Mouse (Mus musculus): ENCODE data around the gene Myo3a.
"Not testable (repeated sequence)": the region's sequence is repeated elsewhere in the genome, so short reads cannot be mapped to it uniquely, and the experiment has no call there.

Myo3a gene

DNA sequence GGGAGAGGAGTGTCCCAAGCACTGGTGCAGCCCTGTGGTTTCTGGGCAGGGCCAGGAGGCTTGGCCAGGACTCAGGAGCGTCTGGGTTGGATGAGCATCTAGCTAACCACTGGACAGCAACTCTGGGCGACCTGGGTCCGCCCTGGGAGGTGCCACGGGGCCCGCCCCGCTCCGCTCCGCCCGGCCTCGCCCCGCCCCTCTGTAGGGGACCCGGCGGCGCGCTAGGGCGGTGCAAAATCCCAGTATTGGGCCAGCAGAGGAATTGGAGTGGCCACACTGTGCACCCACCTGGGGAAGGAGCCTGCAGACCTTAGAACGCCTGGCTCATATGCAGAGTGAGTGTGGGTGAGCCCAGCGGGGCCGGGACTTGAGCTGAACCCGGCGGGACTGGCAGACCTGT, at the start of gene Myo3a:
Gene Myo3a (plus strand): TSS at position 196 of the 400 bp plus-strand sequence.
- no peak for DNase-seq (ENCODE audit: low read depth in 2 of 2, low spot score in 2 of 2)

DNA sequence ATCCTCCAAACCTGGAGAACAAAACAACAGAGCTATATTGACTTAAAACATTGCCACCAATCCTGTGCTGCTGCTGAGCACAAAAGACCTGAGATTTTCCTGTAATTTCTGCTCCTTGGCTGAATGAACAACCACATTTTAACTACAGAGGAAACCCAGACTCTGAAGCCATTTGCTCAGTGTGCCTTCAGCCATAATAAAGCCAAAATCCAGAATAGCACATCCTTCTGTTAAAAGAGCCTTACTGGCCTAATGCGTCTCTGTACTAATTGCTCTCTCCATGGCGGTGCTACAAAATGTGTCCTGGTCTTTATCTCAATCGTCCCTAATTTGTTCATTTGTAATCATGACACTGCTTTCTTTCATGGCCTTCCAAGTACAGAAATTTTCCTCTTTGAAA, 23.2 kb downstream of the Myo3a start:
- DNase-seq (ENCODE audit: low read depth in 2 of 2, low spot score in 2 of 2) = no peak

DNA sequence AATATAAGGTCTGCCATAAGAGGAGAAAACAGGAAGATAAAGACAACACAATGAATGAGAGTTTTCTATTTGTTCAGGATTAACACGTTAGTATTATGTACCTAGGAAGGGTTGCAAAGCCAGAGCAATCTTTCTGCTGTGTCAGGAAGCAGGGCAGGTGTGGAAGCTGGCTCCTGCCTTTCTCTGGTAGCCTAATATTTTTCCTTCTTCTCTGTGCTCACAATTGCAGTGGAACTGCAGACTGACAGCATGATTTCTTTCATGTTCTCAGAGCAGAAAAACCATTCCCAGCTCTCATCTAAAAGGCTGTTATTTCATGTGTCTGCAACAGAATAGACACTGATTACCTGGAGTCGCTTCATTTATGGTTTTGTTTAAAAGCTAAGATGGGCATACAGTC, 23.7 kb downstream of the Myo3a start:
- no peak for DNase-seq (ENCODE audit: low read depth in 2 of 2, low spot score in 2 of 2)

DNA sequence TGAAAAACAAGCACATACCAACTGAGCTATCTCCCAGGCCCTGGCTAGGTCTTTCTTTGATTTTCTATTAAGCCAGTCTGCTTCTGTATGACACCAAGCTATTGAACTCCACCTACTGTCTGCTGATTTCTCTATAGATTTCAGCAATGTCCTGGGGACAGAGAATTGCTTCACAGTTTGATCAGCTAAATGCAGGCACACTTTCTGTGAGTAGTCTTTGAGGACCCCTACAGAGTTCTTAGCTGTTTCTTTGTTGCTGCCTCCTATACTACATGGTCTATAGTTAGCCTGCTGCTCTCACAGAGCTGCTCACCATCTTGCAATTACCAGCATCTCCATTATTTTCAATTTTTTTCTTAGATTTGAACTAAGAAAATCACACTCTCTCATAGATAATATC, 28.3 kb downstream of the Myo3a start:
- DNase-seq (ENCODE audit: low read depth in 2 of 2, low spot score in 2 of 2) = no peak

DNA sequence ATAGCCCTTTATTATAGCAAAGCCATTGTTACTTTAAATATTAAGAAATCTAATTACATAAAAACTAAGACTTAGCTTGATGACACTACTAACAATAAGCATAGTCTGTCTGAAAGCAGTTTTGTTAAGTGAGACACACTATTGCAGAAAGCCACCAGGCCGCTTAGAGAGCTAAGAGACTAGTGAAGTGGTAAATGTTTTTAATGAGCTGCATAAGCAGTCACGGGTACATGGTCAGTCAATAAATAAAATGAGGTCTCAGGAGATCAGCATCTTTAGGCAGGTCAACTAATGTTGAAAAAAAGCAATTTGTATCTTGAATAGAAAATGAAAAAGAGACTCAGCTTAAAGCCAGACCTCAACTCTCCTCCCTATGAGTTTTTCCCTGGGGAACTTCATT, 44.3 kb downstream of the Myo3a start:
- DNase-seq (ENCODE audit: low read depth in 2 of 2, low spot score in 2 of 2) = no peak

DNA sequence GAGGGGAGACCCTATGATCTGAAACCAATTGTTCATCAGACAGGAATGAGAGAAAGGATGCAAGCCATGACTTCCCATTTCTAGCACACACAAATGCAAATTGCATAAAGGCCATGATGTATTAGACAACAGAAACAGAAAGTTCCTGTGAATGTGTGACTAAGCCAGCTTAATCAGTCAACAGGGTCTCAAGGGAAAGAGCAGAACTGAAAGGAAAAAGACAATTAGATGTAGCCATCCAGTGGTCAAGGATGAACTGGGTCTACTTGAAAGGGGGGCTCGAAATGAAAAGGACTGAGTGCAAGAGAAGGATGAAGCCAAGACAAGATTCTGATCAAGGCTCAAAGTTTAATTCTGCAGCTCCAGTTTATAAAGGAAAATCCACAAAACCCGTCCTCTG, 58.1 kb downstream of the Myo3a start:
- no peak for DNase-seq (ENCODE audit: low read depth in 2 of 2, low spot score in 2 of 2)

DNA sequence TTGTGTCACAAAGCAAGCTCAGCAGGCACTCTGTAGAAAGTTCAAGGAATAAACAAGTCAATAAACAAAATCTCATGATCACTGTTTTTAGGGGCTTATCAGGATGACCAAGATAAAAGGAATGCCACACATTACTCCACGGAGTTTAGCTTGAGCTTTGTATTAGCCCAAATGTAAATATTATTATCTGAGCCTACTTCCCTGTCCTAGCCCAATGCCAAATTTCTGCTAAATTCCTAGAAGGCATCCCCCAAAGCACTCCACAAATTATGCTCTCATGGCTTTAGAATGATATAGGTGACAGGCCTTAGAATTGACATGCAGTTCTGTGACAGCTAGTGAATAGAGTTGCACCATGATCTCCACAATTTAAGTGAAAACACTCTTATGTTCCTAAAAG, 58.5 kb downstream of the Myo3a start:
- no peak for DNase-seq (ENCODE audit: low read depth in 2 of 2, low spot score in 2 of 2)

DNA sequence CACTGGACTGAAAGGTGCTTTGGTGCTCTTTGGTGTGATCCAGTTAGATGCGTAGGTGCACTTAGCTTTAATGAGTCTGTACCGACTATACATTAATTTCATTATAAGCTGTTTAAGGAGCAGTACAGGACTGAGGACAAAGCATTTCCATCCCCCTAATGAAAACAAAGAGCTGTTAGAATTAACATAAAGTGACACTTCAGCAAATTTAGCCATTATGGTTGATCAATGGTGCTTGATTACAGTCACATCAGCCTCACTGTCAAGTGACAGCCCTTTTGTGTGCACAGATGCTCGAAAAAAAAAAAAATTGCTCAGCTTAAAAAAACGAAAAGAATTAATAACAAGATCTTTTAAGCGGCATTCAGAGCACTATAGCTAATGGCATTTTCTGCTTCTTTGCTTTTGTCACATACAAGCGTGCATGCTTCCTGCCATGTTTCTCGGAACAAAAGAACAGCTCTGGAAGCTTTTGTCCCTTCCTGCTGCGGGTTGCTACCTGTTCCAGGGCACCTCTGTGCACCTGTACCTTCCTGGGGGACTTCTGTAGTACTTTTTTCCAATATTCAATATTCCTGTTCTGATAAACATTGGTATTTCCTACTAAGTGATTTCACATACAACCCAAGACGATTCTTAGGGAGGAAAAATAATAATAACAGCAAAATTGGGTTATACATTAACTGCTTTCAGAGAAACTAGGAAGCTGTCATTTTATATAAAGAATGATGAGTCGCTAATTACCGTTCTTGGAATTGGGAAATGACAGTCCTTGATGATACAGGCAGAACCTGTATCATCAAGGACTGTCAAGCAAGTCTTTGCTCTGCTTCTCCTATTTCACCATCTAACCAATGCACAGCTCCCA, 66.5 kb downstream of the Myo3a start:
- DNase-seq (ENCODE audit: low read depth in 2 of 2, low spot score in 2 of 2) = no peak

DNA sequence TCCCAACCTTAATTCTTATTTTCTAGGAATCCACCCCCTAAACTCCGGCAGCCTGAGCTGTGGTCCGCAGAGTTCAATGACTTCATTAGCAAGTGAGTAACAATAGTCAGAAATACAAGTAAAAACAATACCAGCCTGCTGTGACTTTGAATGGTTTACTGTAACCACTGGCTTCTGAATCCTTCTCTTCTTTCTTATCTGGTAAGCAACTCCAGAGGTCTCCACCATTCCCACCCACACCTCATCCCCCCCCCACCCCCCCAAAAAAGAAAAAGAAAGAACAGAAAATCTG, 67.1 kb downstream of the Myo3a start:
- no peak for DNase-seq (ENCODE audit: low read depth in 2 of 2, low spot score in 2 of 2)

DNA sequence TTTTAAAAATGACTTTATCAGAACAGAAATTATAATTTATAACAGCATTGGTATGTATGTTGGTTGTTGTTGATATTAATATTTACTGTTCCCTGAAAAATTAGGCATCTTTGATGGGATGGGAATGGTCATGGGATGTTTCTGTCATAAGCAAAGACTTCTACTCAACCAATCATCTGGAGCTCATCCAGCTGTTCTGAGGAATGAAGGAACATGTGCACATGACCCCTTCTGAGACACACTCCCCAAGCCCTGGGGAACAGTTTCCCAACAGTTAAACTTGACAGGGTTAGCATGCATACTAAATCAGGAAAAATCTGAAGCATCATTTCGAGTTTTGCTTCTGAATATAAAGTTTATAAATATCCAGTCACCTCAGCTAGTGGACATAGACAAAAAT, 70.6 kb downstream of the Myo3a start:
- DNase-seq (ENCODE audit: low read depth in 2 of 2, low spot score in 2 of 2) = no peak

DNA sequence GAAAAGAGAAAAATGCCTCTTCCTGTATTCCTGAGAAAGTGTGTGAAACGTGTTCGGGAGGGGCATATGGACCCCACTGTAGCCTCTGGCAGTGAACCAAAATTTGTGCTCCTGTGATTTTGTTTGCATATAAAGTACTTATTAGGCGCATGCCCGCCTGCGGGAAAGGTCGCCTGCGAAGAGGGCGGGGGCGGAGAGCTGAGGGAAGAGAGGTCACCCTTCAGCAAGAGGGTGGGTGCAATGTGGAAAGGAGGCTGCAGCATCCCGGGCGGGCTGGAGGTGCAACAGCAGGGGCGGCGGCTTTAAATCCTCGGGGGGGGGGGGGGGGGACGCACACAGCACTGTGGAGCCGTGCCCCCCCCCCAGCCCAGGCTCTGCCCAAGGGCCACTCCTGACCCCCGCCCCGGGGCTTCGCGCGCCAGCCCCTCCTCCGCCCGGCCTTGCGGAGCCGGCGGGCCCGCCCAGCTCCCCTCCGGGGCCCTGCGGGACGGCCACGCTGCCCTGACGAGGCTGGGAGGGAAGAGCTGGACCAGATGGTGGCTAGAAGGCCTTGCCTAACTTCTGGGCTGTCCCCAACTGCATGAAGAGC, 111.1 kb downstream of the Myo3a start:
- no peak for DNase-seq (ENCODE audit: low read depth in 2 of 2, low spot score in 2 of 2)

DNA sequence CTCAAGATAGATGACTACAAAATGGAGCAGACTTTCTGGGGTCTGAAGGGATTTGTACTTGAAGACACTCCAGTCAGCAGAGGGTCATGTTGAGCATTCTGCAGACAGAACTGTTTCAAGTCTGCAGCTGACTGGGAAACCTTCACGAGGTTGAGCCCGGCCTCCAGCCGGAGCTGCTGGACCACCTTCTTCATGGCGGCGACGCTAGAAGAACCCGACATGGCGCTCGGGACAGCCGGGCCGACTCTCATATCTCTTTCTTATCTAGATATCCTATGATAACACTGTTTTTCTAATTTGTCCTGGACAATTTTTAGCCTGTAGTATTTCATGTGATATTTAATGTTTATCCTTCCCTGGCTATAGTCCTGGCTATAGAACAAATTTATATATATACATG, 183.2 kb downstream of the Myo3a start:
- DNase-seq (ENCODE audit: low read depth in 2 of 2, low spot score in 2 of 2) = not testable (repeated sequence)

DNA sequence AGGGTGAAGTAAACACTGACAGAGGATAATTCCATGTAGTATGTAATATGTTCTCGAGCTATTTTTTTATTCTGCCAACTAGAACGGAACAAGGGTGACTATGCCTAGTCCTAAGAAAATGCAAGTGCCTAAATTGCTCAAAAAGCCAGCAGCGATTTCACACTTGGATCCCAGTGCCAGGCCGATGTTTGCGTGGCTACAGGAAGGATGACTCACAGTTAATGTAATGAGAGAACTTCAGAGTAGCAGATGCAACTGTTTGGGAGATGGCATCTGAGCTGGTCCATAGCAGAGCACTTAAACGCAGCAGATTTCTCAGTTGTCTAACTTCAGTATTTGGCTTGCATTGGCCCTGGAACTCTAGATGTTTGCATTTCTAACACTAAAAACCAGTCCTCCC, 321.1 kb downstream of the Myo3a start:
- no peak for DNase-seq (ENCODE audit: low read depth in 2 of 2, low spot score in 2 of 2)

DNA sequence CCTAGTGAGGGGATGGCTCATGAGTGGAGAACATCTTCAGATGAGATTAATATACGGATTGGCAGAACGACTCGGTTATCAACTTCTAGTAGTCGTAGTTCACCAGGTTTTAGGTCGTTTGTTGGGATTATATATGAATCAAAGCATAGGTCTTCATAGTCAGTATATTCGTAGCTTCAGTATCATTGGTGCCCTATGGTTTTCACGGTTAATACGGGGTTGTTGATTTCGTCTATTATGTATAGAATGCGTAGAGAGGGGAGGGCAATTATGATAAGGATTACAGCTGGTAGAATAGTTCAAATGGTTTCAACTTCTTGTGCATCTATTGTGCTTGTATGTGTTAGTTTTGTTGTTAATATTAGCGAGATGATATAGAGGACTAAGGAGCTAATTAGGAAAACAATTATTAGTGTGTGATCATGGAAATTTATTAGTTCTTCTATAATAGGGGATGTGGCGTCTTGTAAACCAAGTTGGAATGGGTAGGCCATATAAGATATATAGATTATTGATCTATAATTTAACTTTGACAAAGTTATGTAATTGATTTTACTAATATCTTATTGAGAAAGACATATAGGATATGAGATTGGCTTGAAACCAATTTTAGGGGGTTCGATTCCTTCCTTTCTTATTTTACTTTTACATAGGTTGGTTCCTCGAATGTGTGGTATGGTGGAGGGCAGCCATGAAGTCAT, 360.3 kb downstream of the Myo3a start:
- DNase-seq (ENCODE audit: low read depth in 2 of 2, low spot score in 2 of 2) = not testable (repeated sequence)

DNA sequence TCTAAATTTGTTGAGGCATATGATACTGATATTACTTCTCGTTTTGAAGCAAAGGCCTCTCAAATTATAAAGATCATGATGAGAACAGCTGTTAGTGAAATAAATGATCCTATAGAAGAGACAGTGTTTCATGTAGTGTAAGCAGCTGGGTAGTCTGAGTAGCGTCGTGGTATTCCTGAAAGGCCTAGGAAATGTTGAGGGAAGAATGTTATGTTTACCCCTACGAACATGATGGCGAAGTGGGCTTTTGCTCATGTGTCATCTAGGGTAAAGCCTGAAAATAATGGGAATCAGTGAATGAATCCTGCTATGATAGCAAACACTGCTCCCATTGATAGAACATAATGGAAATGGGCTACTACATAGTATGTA, 360.9 kb downstream of the Myo3a start:
- not testable (repeated sequence) for DNase-seq (ENCODE audit: low read depth in 2 of 2, low spot score in 2 of 2)

DNA sequence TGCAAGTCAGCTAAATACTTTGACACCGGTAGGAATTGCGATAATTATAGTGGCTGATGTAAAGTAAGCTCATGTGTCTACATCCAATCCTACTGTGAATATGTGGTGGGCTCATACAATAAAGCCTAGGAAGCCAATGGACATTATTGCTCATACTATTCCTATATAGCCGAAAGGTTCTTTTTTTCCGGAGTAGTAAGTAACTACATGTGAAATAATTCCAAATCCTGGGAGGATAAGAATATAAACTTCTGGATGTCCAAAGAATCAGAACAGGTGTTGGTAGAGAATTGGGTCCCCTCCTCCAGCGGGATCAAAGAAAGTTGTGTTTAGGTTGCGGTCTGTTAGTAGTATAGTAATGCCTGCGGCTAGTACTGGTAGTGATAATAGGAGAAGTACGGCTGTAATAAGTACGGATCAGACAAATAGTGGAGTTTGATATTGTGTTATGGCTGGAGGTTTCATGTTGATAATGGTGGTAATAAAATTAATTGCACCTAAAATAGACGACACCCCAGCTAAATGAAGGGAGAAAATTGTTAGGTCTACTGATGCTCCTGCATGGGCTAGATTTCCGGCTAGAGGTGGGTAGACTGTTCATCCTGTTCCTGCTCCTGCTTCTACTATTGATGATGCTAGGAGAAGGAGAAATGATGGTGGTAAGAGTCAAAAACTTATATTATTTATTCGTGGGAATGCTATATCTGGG, 361.5 kb downstream of the Myo3a start:
- not testable (repeated sequence) for DNase-seq (ENCODE audit: low read depth in 2 of 2, low spot score in 2 of 2)

DNA sequence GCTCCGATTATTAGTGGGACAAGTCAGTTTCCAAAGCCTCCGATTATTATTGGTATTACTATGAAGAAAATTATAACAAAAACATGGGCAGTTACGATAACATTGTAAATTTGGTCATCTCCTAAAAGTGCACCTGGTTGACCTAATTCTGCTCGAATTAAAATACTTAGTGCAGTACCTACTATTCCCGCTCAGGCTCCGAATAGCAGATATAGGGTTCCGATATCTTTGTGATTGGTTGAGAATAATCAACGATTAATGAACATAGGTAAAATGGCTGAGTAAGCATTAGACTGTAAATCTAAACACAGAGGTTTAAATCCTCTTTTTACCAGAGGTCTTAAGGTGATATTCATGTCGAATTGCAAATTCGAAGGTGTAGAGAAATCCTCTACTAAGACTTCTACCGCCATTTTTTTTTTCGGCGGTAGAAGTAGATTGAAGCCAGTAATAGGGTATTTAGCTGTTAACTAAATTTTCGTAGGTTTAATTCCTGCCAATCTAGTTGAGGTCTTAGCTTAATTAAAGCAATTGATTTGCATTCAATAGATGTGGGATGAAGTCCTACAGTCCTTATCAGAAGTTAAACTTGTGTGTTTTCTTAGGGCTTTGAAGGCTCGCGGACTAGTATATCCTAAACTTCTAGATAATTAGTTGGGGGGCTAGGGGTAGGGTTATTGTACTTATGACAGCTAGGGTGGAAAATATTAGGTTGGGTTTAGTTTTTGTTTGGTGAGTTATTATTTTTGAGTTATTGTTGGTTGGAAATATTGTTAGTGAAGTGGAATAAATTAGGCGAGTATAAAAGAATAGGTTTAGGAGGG, 362.3 kb downstream of the Myo3a start:
- DNase-seq (ENCODE audit: low read depth in 2 of 2, low spot score in 2 of 2) = not testable (repeated sequence)

DNA sequence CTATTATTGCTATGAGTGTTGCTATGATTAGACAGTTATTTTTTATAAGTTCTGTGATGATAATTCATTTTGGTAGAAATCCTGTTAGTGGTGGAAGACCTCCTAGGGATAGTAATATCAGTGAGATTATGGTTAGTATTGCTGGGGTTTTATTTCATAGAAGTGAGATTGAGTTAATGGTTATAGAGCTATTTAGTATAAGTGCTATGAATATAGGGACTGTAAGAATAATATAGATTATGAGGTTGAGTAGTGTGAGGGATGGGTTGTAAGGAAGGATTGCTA, 362.8 kb downstream of the Myo3a start:
- DNase-seq (ENCODE audit: low read depth in 2 of 2, low spot score in 2 of 2) = no peak

DNA sequence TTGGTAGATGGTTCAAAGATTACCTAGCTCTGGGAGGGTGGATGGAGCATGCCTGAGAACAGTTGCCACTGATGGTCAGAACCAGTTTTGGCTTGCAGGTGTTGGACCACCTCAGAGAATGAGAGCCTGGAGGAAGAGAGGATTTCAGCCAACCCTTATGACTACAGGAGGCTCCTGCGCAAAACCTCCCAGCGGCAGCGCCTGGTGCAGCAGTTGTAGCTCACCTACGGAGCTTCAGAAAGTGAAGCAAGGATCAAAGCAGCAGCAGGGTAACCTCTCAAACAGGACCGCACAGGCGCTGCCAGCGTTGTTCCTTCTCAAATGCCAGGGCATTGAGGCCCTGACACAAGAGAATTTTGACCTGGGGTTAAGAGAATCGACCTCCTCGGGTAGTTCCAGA, 390.6 kb downstream of the Myo3a start:
- DNase-seq (ENCODE audit: low read depth in 2 of 2, low spot score in 2 of 2) = no peak

DNA sequence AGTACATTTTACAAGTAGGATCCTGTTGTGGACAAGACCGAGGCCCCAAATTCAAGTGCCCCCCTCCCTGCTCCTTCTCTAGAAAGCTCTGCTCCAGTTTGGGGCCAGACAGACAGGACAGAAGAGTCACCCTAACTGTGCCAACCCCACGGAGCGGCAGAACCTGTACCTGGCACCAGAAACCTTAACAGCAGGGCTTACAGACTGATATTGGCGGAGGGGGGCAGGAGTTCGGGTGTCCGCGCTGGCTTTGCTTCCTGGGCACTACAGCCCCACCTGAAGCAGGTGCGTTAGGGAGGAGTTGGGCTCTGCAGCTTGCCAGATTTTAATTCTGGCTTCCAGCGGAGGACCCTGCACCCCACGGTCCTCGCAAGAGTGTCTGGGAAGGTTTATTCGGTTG, 392.1 kb downstream of the Myo3a start:
- DNase-seq (ENCODE audit: low read depth in 2 of 2, low spot score in 2 of 2) = no peak

DNA sequence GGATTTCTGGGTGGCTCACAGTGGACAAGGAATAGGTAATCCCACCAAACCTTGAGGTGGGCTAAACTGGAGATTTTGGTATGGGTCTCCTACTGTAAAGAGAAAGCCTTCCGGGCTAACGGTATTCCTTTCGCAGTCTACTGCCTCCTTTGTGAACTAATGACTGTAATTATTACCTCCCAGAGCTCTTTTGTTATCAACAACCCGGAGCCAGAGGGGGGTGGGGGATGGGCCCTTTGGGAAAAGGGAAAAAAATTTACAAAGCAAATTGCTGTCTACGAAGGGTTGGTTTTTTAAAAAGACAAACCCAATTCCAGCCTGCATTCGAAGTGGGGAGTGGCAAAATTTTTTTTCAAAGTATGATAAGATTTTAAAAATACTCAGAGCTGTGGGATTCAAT, 392.7 kb downstream of the Myo3a start:
- DNase-seq (ENCODE audit: low read depth in 2 of 2, low spot score in 2 of 2) = no peak

All from CD8-positive naive resting alpha-beta T cell, adult 2 months (primary cell).